Mouse (Mus musculus) CH12.LX (cell line): ENCODE data around the gene Olfr616.

Experiments
- CHD2 ChIP-seq: IDR thresholded peaks from 2 replicates; pipeline ENCODE4 v1.6.1; 2011; ENCODE audit warnings: low read length, improper control_type of control experiment
- CTCF ChIP-seq, 2 experiments: IDR thresholded peaks in 1 of 2; conservative IDR thresholded peaks in 1 of 2; 2 replicates each; pipeline ENCODE4 v1.5.1; 2011 to 2012; ENCODE audit warnings: low read depth in 2 of 2, low read length in 2 of 2, improper control_type of control experiment in 1 of 2, inconsistent platforms in 1 of 2, mild to moderate bottlenecking in 1 of 2, moderate library complexity in 1 of 2
- POLR2A ChIP-seq: IDR thresholded peaks from 2 replicates; pipeline ENCODE4 v1.6.1; 2011; ENCODE audit warnings: low read depth, mild to moderate bottlenecking, improper control_type of control experiment, low read length
- UBTF ChIP-seq: IDR thresholded peaks from 2 replicates; pipeline ENCODE4 v1.6.1; 2012; ENCODE audit warnings: low read depth, mild to moderate bottlenecking, inconsistent platforms, low read length, improper control_type of control experiment, moderate library complexity
- USF1 ChIP-seq: IDR thresholded peaks from 2 replicates; pipeline ENCODE4 v1.6.1; 2014; ENCODE audit warnings: low read depth, mild to moderate bottlenecking, inconsistent platforms, low read length, improper control_type of control experiment

DNA sequence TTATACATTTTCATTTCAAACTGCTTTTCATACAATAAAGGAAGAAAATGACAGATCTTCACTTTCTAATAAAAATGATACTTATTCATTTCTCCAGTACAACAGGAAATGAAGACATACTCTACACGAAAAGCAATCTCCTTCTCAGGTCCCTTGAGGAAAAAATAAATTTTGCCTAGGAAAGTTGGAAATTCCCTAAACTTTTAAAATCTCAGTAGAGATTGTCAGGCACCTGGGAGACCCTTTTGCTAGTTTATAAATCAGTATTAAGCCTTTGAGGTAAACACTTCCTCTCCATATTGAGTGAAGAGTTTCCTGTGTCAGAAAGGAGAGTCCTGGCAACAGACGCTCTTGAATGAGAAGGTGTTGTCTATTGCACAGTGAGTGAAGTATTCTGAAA, 21.2 kb downstream of the Olfr616 start, which contains the start of gene Olfr613:
- TF ChIP-seq CHD2 = no peak
- no peak for TF ChIP-seq POLR2A
- no peak for TF ChIP-seq CTCF (conservative IDR thresholded peaks at IDR 0.05 in 1 of 2, IDR thresholded peaks at IDR 0.05 in 1 of 2; ENCODE audit: low read depth in 2 of 2, low read length in 2 of 2)
- TF ChIP-seq USF1 = no peak
- no peak for TF ChIP-seq UBTF
